Comparison of ENCODE assay signal across 8 mouse cellular contexts in the genomic region with DNA sequence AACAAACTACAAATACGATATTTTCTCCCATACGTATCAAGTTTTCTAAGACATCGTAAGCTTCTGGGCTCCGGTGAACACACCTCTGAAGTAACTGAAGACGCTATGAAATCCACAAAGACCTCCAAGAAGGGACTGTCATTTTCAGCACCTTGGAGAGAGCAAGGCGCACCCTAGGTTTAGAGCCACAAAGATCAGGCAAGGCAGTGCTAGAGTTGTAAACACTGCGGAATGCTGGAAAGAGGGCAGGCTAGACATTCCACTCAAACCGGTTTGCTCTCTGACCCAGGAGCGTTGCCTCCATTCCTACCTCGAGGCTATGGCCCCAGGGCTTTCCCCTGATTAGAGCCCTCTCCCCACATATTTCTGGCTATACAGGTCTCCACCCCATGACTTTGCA. TPM values are rescaled to one million over a fixed set of nuclear protein-coding genes. Genes with fewer than 3 reads are reported as not detected.
DNase-seq lines count a peak whose midpoint lies in the region; ATAC-seq and TF ChIP-seq lines count a peak whose summit lies in the region.

No protein-coding gene starts in this region.

- no peaks in the 10 kb centered on the region for H3K4me1 ChIP-seq in kidney, adult 2 months (ENCODE audit: control insufficient read depth, insufficient read depth, low read length)

- TF ChIP-seq CTCF in kidney, adult 2 months (conservative IDR thresholded peaks at IDR 0.05; ENCODE audit: insufficient read depth, insufficient read length, low read depth, low read length) = no peak

- H3K27me3 ChIP-seq in kidney, adult 2 months (replicated peaks; ENCODE audit: control insufficient read depth, insufficient read depth, low read length) = no peaks in the 10 kb centered on the region

- peak; percentile 4 for DNase-seq in kidney, adult 2 months
- DNase-seq in kidney, adult 11 months = no peak
- peak; percentile 80 for DNase-seq in NIH3T3 (ENCODE audit: low read depth)
- peak; percentile 78 for DNase-seq in embryo, embryonic 11 days
- DNase-seq in mesoderm, embryonic 11.5 days (ENCODE audit: low read depth, low spot score) = peak; percentile 82
- no peak for DNase-seq in spleen, postnatal 14 days (ENCODE audit: low spot score in 2 of 2)
- no peak for DNase-seq in left cerebral cortex, postnatal 25 days (ENCODE audit: low spot score in 2 of 2)

- no peak for ATAC-seq in cerebellum, adult (ENCODE audit: insufficient number of reproducible peaks, low FRiP score, low TSS enrichment)

- H3K36me3 ChIP-seq in kidney, adult 2 months (ENCODE audit: control insufficient read depth, insufficient read depth, low read length) = no peaks in the 10 kb centered on the region

- intact Hi-C loops in left cerebral cortex, postnatal 25 days (cut with DNase I) = no loop called here

- 22% methylated on average over 10 of the region's 10 CpGs for WGBS in kidney, adult 2 months

- H3K4me3 ChIP-seq in kidney, adult 2 months (ENCODE audit: insufficient read depth, low read depth, low read length) = no peak overlapping the region

- no peak for TF ChIP-seq POLR2A in kidney, adult 2 months (IDR thresholded peaks at IDR 0.05; ENCODE audit: low read depth, low read length)

- no peak overlapping the region for H3K27ac ChIP-seq in kidney, adult 2 months (ENCODE audit: insufficient read depth, low read depth, low read length)

RNA-seq across cellular contexts. Expression of a gene that starts 36.7 kb away (rescaled TPM):
- 1.3 TPM in 2 replicates for polyA plus RNA-seq in kidney, adult 2 months (2012; rRNA removed)
- 10 to 100 TPM; 36.7 to 36.9 TPM for total RNA-seq in left cerebral cortex, postnatal 25 days (2021)

Comparison
In these comparisons a context has a peak if more than half of its experiments do, and no peak if none do; other contexts are left out.
1. DNase-seq: peak in kidney, adult 2 months (single experiment), NIH3T3 (single experiment), embryo, embryonic 11 days (single experiment) and mesoderm, embryonic 11.5 days (single experiment); none in kidney, adult 11 months (single experiment), spleen, postnatal 14 days (0 of 2) and left cerebral cortex, postnatal 25 days (0 of 2).